Mouse (Mus musculus) MEL (cell line): ENCODE results near the gene Krtap5-4. TPM values are rescaled to one million over a fixed set of nuclear protein-coding genes. Genes with fewer than 3 reads are reported as not detected.

Source experiments
- DNase-seq: peaks from one replicate; pipeline ENCODE4 v3.0.0; 2011; ENCODE audit warnings: low read depth, low spot score
- H3K27ac ChIP-seq: 2 replicates; pipeline ENCODE4 v1.5.1; 2012; ENCODE audit warnings: low read depth, mild to moderate bottlenecking, control low read depth, low read length, moderate library complexity; ENCODE audit not compliant: control insufficient read depth
- H3K27me3 ChIP-seq, 2 experiments: fragments of 150-350 bp in 1 of 2; sonication (generic) in 1 of 2; 2 replicates each; pipeline ENCODE4 v1.6.1; 2012; ENCODE audit warnings: low read length in 2 of 2, mild to moderate bottlenecking in 2 of 2, improper control_type of control experiment in 1 of 2, moderate library complexity in 1 of 2; ENCODE audit not compliant: insufficient read depth in 2 of 2, control insufficient read depth in 1 of 2
- H3K36me3 ChIP-seq, 2 experiments: 2 replicates each; pipeline ENCODE4 v1.6.1; 2012 to 2014; ENCODE audit warnings: low read length in 2 of 2, improper control_type of control experiment in 1 of 2, inconsistent platforms in 1 of 2, mild to moderate bottlenecking in 1 of 2; ENCODE audit not compliant: insufficient read depth in 2 of 2, control insufficient read depth in 1 of 2
- H3K4me1 ChIP-seq, 2 experiments: fragments of 150-350 bp in 1 of 2; sonication (generic) in 1 of 2; 2 replicates each; pipeline ENCODE4 v1.6.1; 2012; ENCODE audit warnings: low read length in 2 of 2, improper control_type of control experiment in 1 of 2, mild to moderate bottlenecking in 1 of 2; ENCODE audit not compliant: insufficient read depth in 2 of 2, control insufficient read depth in 1 of 2
- H3K4me3 ChIP-seq, 2 experiments: fragments of 150-350 bp in 1 of 2; sonication (generic) in 1 of 2; 2 replicates each; pipeline ENCODE4 v1.5.1; 2012; ENCODE audit warnings: low read depth in 2 of 2, low read length in 2 of 2, mild to moderate bottlenecking in 2 of 2, moderate library complexity in 2 of 2, control low read depth in 1 of 2, improper control_type of control experiment in 1 of 2; ENCODE audit not compliant: control insufficient read depth in 1 of 2, insufficient read depth in 1 of 2
- H3K79me2 ChIP-seq: 2 replicates; pipeline ENCODE4 v1.6.1; 2012; ENCODE audit warnings: mild to moderate bottlenecking, low read length, moderate library complexity; ENCODE audit not compliant: control insufficient read depth, poor library complexity, insufficient read depth
- H3K9ac ChIP-seq: 2 replicates; pipeline ENCODE4 v1.6.1; 2012; ENCODE audit warnings: low read depth, mild to moderate bottlenecking, control low read depth, low read length, moderate library complexity; ENCODE audit not compliant: control insufficient read depth, poor library complexity, severe bottlenecking
- H3K9me3 ChIP-seq: fragments of 150-350 bp; sonication (generic); replicated peaks from 2 replicates; pipeline ENCODE4 v1.6.1; 2012; ENCODE audit warnings: mild to moderate bottlenecking, low read length, improper control_type of control experiment, moderate library complexity; ENCODE audit not compliant: insufficient read depth
- BHLHE40 ChIP-seq: IDR thresholded peaks from 2 replicates; pipeline ENCODE4 v1.6.1; 2012; ENCODE audit warnings: low read depth, mild to moderate bottlenecking, inconsistent platforms, low read length, improper control_type of control experiment, borderline replicate concordance
- CHD1 ChIP-seq: IDR thresholded peaks from 2 replicates; pipeline ENCODE4 v1.6.1; 2012; ENCODE audit warnings: low read depth, mild to moderate bottlenecking, inconsistent platforms, low read length, improper control_type of control experiment
- E2F4 ChIP-seq: IDR thresholded peaks from 2 replicates; pipeline ENCODE4 v1.6.1; 2011; ENCODE audit warnings: low read depth, low read length, improper control_type of control experiment, borderline replicate concordance
- GATA1 ChIP-seq: IDR thresholded peaks from 2 replicates; pipeline ENCODE4 v1.6.1; 2011; ENCODE audit warnings: low read depth, low read length, improper control_type of control experiment
- KAT2A ChIP-seq: conservative IDR thresholded peaks from 2 replicates; pipeline ENCODE4 v1.6.1; 2012; ENCODE audit warnings: low read depth, low read length, improper control_type of control experiment, inconsistent platforms
- MAZ ChIP-seq: IDR thresholded peaks from 2 replicates; pipeline ENCODE4 v1.6.1; 2012; ENCODE audit warnings: low read depth, mild to moderate bottlenecking, inconsistent platforms, low read length, improper control_type of control experiment
- MXI1 ChIP-seq: IDR thresholded peaks from 2 replicates; pipeline ENCODE4 v1.6.1; 2011; ENCODE audit warnings: mild to moderate bottlenecking, low read depth, low read length, improper control_type of control experiment
- NELFE ChIP-seq: IDR thresholded peaks from 2 replicates; pipeline ENCODE4 v1.6.1; 2011; ENCODE audit warnings: low read depth, low read length, improper control_type of control experiment
- NRF1 ChIP-seq: IDR thresholded peaks from 2 replicates; pipeline ENCODE4 v1.6.1; 2014; ENCODE audit warnings: low read depth, mild to moderate bottlenecking, inconsistent platforms, low read length, improper control_type of control experiment, moderate library complexity; ENCODE audit not compliant: poor library complexity, insufficient read depth, severe bottlenecking
- POLR2A ChIP-seq, 2 experiments: IDR thresholded peaks; 2 replicates each; pipeline ENCODE4 v1.6.1; 2011 to 2012; ENCODE audit warnings: low read length in 2 of 2, mild to moderate bottlenecking in 2 of 2, control low read depth in 1 of 2, improper control_type of control experiment in 1 of 2, low read depth in 1 of 2, moderate library complexity in 1 of 2; ENCODE audit not compliant: control insufficient read depth in 1 of 2, insufficient read depth in 1 of 2, poor library complexity in 1 of 2
- POLR2AphosphoS2 ChIP-seq: IDR thresholded peaks from 2 replicates; pipeline ENCODE4 v1.6.1; 2011; ENCODE audit warnings: low read length, improper control_type of control experiment
- RAD21 ChIP-seq: IDR thresholded peaks from 2 replicates; pipeline ENCODE4 v1.6.1; 2011; ENCODE audit warnings: mild to moderate bottlenecking, low read depth, low read length, improper control_type of control experiment
- SIN3A ChIP-seq: IDR thresholded peaks from 2 replicates; pipeline ENCODE4 v1.6.1; 2012; ENCODE audit warnings: low read length, improper control_type of control experiment, inconsistent platforms
- SMC3 ChIP-seq: IDR thresholded peaks from 2 replicates; pipeline ENCODE4 v1.6.1; 2011; ENCODE audit warnings: low read depth, low read length, improper control_type of control experiment
- TAL1 ChIP-seq: IDR thresholded peaks from 2 replicates; pipeline ENCODE4 v1.6.1; 2012; ENCODE audit warnings: mild to moderate bottlenecking, inconsistent platforms, low read length, moderate library complexity, mixed read lengths
- TBP ChIP-seq: IDR thresholded peaks from 2 replicates; pipeline ENCODE4 v1.8.0; 2011; ENCODE audit warnings: low read depth, low read length, improper control_type of control experiment
- UBTF ChIP-seq: IDR thresholded peaks from 2 replicates; pipeline ENCODE4 v1.6.1; 2012; ENCODE audit warnings: low read depth, mild to moderate bottlenecking, inconsistent platforms, low read length, improper control_type of control experiment, moderate library complexity, borderline replicate concordance; ENCODE audit not compliant: insufficient read depth
- USF2 ChIP-seq, 2 experiments: IDR thresholded peaks; 2 replicates each; pipeline ENCODE4 v1.6.1; 2011 to 2012; ENCODE audit warnings: improper control_type of control experiment in 2 of 2, low read length in 2 of 2, borderline replicate concordance in 1 of 2, inconsistent platforms in 1 of 2, low read depth in 1 of 2, mild to moderate bottlenecking in 1 of 2; ENCODE audit not compliant: insufficient read depth in 1 of 2
- ZC3H11A ChIP-seq: IDR thresholded peaks from 2 replicates; pipeline ENCODE4 v1.6.1; 2012; ENCODE audit warnings: low read depth, mild to moderate bottlenecking, inconsistent platforms, low read length, improper control_type of control experiment
- ZKSCAN1 ChIP-seq: IDR thresholded peaks from 2 replicates; pipeline ENCODE4 v1.6.1; 2012; ENCODE audit warnings: low read depth, mild to moderate bottlenecking, inconsistent platforms, low read length, improper control_type of control experiment, moderate library complexity
- ZMIZ1 ChIP-seq: IDR thresholded peaks from 2 replicates; pipeline ENCODE4 v1.6.1; 2012; ENCODE audit warnings: low read depth, mild to moderate bottlenecking, inconsistent platforms, low read length, improper control_type of control experiment, moderate library complexity
- ZNF384 ChIP-seq: IDR thresholded peaks from 2 replicates; pipeline ENCODE4 v1.6.1; 2012; ENCODE audit warnings: low read depth, mild to moderate bottlenecking, inconsistent platforms, low read length, improper control_type of control experiment
- polyA plus RNA-seq, 2 experiments: library from polyadenylated mRNA; stranded (reverse) in 1 of 2; unstranded in 1 of 2; fragments of >175 nt in 1 of 2; fragments of >200 nt in 1 of 2; gene quantifications; 2 replicates each; pipeline versions ENCODE4 v1.2.1 to v1.2.4; 2012; ENCODE audit warnings: low replicate concordance in 2 of 2, low read depth in 1 of 2; ENCODE audit not compliant: insufficient read length in 2 of 2, insufficient read depth in 1 of 2, missing spikeins in 1 of 2
- total RNA-seq: library from RNA; depleted of rRNA; stranded (reverse); fragments of 300-350 nt; gene quantifications from 2 replicates; pipeline ENCODE4 v1.2.3, GENCODE M21; 2012

The Krtap5-4 gene
- total and polyA plus RNA-seq, 3 experiments = not detected

DNA sequence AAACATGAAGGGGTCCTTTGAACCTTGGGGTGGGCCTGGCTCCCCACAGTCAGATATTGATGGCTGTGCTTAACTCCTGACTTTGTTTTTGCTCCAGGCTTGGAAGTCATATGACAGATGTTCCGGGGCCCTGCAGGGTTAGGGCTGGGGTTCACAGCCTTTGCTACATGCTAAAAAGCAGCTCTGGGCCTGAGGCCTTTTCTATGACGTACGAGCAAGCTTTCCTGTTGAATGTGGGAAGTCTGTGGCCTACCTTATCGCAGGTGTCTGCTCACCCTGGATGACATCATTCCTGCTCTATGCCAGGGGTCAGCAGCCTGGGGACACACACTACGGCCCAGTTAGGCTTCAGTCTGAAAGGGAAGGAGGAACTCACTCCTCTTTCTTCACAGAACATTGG is 13.9 kb downstream of the Krtap5-4 start:
- H3K9ac ChIP-seq = no peak overlapping the region
- peaks cover 0 to 5% of the 10 kb centered on the region in 2 experiments; a peak in 2 of 4 replicates for H3K27me3 ChIP-seq
- H3K9me3 ChIP-seq = no peaks in the 10 kb centered on the region
- no peak overlapping the region for H3K27ac ChIP-seq
- H3K36me3 ChIP-seq = no peaks in the 10 kb centered on the region
- H3K79me2 ChIP-seq = no peaks in the 10 kb centered on the region
- no peaks in the 10 kb centered on the region for H3K4me1 ChIP-seq
- TF ChIP-seq BHLHE40 = no peak
- no peak for TF ChIP-seq MXI1
- no peak for TF ChIP-seq ZNF384
- TF ChIP-seq POLR2A (IDR thresholded peaks at IDR 0.05; ENCODE audit: control insufficient read depth in 1 of 2, insufficient read depth in 1 of 2, low read depth in 1 of 2, low read length in 2 of 2, poor library complexity in 1 of 2) = no peak
- TF ChIP-seq SIN3A = no peak
- TF ChIP-seq MAZ = no peak
- no peak for TF ChIP-seq RAD21
- TF ChIP-seq, all 39 proteins: peak for 0
- DNase-seq = no peak
- H3K4me3 ChIP-seq = no peak overlapping the region

DNA sequence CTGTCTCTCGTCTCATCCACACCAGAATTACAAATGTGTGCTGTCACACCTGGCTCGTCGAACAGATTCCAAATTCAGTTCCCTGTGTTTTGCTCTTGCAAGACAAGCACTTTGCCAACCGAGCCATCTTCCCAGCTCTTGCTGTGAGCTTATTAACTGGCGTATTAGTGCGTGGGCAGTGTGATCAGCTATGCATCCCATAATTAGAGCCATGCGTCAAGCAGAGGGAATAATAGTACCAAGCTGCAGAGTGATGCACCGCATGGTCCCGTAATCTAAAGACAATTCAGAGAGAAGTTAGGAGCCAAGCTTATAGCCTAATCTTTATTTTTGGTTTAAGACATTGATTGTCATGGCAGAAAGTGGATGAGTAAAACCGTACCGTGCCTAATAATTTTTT is 15.8 kb downstream of the Krtap5-4 start:
- Histone ChIP-seq H3K4me3 (no peak overlapping the region), H3K9me3 (no peaks in the 10 kb centered on the region), H3K79me2 (no peaks in the 10 kb centered on the region), H3K27me3 (peaks cover 0 to 1% of the 10 kb centered on the region in 2 experiments; a peak in 1 of 4 replicates), H3K4me1 (no peaks in the 10 kb centered on the region), H3K36me3 (no peaks in the 10 kb centered on the region), H3K9ac (no peak overlapping the region), H3K27ac (no peak overlapping the region)
- no peak for DNase-seq
- TF ChIP-seq ZMIZ1 (no peak), POLR2A (IDR thresholded peaks at IDR 0.05; ENCODE audit: control insufficient read depth in 1 of 2, insufficient read depth in 1 of 2, low read depth in 1 of 2, low read length in 2 of 2, poor library complexity in 1 of 2) (no peak), CHD1 (no peak)

DNA sequence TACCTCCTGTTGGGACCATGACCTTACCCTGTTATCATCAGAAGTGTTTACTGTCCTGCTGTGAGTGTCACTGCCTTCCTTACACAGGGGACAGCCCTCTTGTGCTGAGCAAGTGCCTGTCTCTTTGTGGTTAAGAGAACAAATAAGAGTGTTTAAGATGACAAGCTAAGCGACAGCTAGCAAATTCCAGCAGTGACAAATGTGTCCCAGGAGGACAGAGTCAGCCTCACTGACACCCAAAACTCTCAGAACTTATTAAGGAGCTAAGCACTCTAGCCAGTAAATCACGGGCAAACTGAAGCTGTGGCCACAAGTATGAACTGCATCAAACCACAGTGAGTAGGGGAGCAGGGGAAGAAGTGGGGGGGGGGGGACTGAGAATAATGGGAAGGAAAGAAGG is 17.6 kb downstream of the Krtap5-4 start:
- Histone ChIP-seq H3K27me3 (peaks cover 0 to 6% of the 10 kb centered on the region in 2 experiments; a peak in 2 of 4 replicates), H3K9me3 (no peaks in the 10 kb centered on the region), H3K4me3 (no peak overlapping the region), H3K4me1 (no peaks in the 10 kb centered on the region), H3K36me3 (no peaks in the 10 kb centered on the region), H3K27ac (no peak overlapping the region), H3K79me2 (no peaks in the 10 kb centered on the region), H3K9ac (no peak overlapping the region)
- no peak for DNase-seq
- TF ChIP-seq POLR2AphosphoS2 (no peak), NELFE (no peak), E2F4 (no peak), KAT2A (no peak), CHD1 (no peak), SMC3 (no peak), TAL1 (no peak), ZKSCAN1 (no peak), ZC3H11A (no peak), NRF1 (no peak), TBP (no peak), UBTF (no peak), ZMIZ1 (no peak), USF2 (IDR thresholded peaks at IDR 0.05; ENCODE audit: borderline replicate concordance in 1 of 2, insufficient read depth in 1 of 2, low read depth in 1 of 2, low read length in 2 of 2) (no peak), GATA1 (no peak), MAZ (no peak), POLR2A (IDR thresholded peaks at IDR 0.05; ENCODE audit: control insufficient read depth in 1 of 2, insufficient read depth in 1 of 2, low read depth in 1 of 2, low read length in 2 of 2, poor library complexity in 1 of 2) (no peak), MXI1 (no peak)
